Mouse (Mus musculus) ES-Bruce4 (cell line): ENCODE measurements around the gene Cubn. TPM values are rescaled to one million over a fixed set of nuclear protein-coding genes. Genes with fewer than 3 reads are reported as not detected.

Experiments
- H3K27ac ChIP-seq: 2 replicates; pipeline ENCODE4 v1.5.1; 2012; ENCODE audit warnings: low read length, inconsistent platforms; ENCODE audit not compliant: insufficient read depth
- H3K27me3 ChIP-seq: 2 replicates; pipeline ENCODE4 v1.6.1; 2012; ENCODE audit warnings: mild to moderate bottlenecking, low read length, inconsistent platforms; ENCODE audit not compliant: control insufficient read depth, poor library complexity, insufficient read depth, severe bottlenecking
- H3K36me3 ChIP-seq: 2 replicates; pipeline ENCODE4 v1.6.1; 2012; ENCODE audit warnings: inconsistent platforms, mild to moderate bottlenecking, low read length, moderate library complexity; ENCODE audit not compliant: control insufficient read depth, poor library complexity, insufficient read depth, severe bottlenecking
- H3K4me1 ChIP-seq: one replicate; pipeline ENCODE4 v1.8.1; 2011; ENCODE audit warnings: low read length; ENCODE audit not compliant: control insufficient read depth, insufficient read depth
- H3K4me3 ChIP-seq: 2 replicates; pipeline ENCODE4 v1.5.1; 2011; ENCODE audit warnings: low read depth, mild to moderate bottlenecking, low read length
- H3K9ac ChIP-seq: 2 replicates; pipeline ENCODE4 v1.6.1; 2012; ENCODE audit warnings: low read depth, mild to moderate bottlenecking, inconsistent platforms; ENCODE audit not compliant: poor library complexity, severe bottlenecking
- H3K9me3 ChIP-seq: replicated peaks from 2 replicates; pipeline ENCODE4 v1.6.1; 2012; ENCODE audit warnings: mild to moderate bottlenecking, low read length, inconsistent platforms; ENCODE audit not compliant: control insufficient read depth, poor library complexity, insufficient read depth, severe bottlenecking
- CTCF ChIP-seq: IDR thresholded peaks from one replicate; pipeline ENCODE4 v1.8.1; 2011; ENCODE audit warnings: low read depth, low read length
- EP300 ChIP-seq: IDR thresholded peaks from 2 replicates; pipeline ENCODE4 v1.6.1; 2011; ENCODE audit warnings: low read depth, low read length; ENCODE audit not compliant: insufficient read depth
- POLR2A ChIP-seq: IDR thresholded peaks from one replicate; pipeline ENCODE4 v1.8.1; 2011; ENCODE audit warnings: low read length; ENCODE audit not compliant: insufficient read depth
- polyA plus RNA-seq: library from polyadenylated mRNA; stranded (reverse); fragments of >200 nt; gene quantifications from 2 replicates; pipeline ENCODE4 v1.2.4, GENCODE M21; 2011; ENCODE audit warnings: low read depth; ENCODE audit not compliant: missing spikeins, insufficient read depth, insufficient read length

Gene Cubn
- polyA plus RNA-seq, 1 experiment, result 0.21 TPM

- H3K4me3 ChIP-seq, result no peak overlapping the region
- TF ChIP-seq POLR2A (no peak), EP300 (no peak), CTCF (no peak)
- no peaks in the 10 kb centered on the region for H3K36me3 ChIP-seq
- H3K9ac ChIP-seq, result no peak overlapping the region
- H3K27me3 ChIP-seq, result no peaks in the 10 kb centered on the region
- no peaks in the 10 kb centered on the region for H3K9me3 ChIP-seq
- H3K27ac ChIP-seq, result no peak overlapping the region
- H3K4me1 ChIP-seq, result no peaks in the 10 kb centered on the region
Measured at GRCm38 (mm10) chr2:13297733-13298132, 193.9 kb downstream of the Cubn start.

- no peak for TF ChIP-seq POLR2A
- TF ChIP-seq CTCF, result no peak
- Histone ChIP-seq H3K9ac (no peak overlapping the region), H3K9me3 (no peaks in the 10 kb centered on the region), H3K4me3 (no peak overlapping the region), H3K27me3 (no peaks in the 10 kb centered on the region), H3K4me1 (no peaks in the 10 kb centered on the region), H3K36me3 (no peaks in the 10 kb centered on the region), H3K27ac (no peak overlapping the region)
Measured at GRCm38 (mm10) chr2:13290661-13291060, 201.0 kb downstream of the Cubn start.

- no peak overlapping the region for H3K4me3 ChIP-seq
- H3K9me3 ChIP-seq, result no peaks in the 10 kb centered on the region
- no peaks in the 10 kb centered on the region for H3K4me1 ChIP-seq
- no peak overlapping the region for H3K9ac ChIP-seq
- no peaks in the 10 kb centered on the region for H3K27me3 ChIP-seq
- no peak overlapping the region for H3K27ac ChIP-seq
- TF ChIP-seq POLR2A (no peak), EP300 (no peak), CTCF (no peak)
- H3K36me3 ChIP-seq, result no peaks in the 10 kb centered on the region
Measured at GRCm38 (mm10) chr2:13290070-13290469, 201.5 kb downstream of the Cubn start.

GRCm38 (mm10) chr2:13278114-13278862 lies 213.3 kb downstream of the Cubn start:
- Histone ChIP-seq H3K9me3 (no peaks in the 10 kb centered on the region), H3K4me1 (no peaks in the 10 kb centered on the region), H3K36me3 (no peaks in the 10 kb centered on the region), H3K27ac (no peak overlapping the region), H3K27me3 (no peaks in the 10 kb centered on the region), H3K9ac (no peak overlapping the region), H3K4me3 (no peak overlapping the region)
- TF ChIP-seq EP300 (no peak), CTCF (peak; percentile 22)

GRCm38 (mm10) chr2:13275874-13276273 lies 215.7 kb downstream of the Cubn start:
- H3K36me3 ChIP-seq, result no peaks in the 10 kb centered on the region
- no peak overlapping the region for H3K9ac ChIP-seq

GRCm38 (mm10) chr2:13271165-13271957 lies 220.3 kb downstream of the Cubn start, which contains the start of gene Rsu1:
Gene Rsu1, minus strand, starts transcription at chr2:13271415.
- TF ChIP-seq EP300 (no peak), POLR2A (no peak), CTCF (no peak)
- Histone ChIP-seq H3K4me1 (no peaks in the 10 kb centered on the region), H3K9me3 (no peaks in the 10 kb centered on the region), H3K9ac (peak within 1 kb of the TSS; percentile 49), H3K4me3 (peak within 1 kb of the TSS; percentile 89), H3K27me3 (no peaks in the 10 kb centered on the region), H3K27ac (no peak within 1 kb of the TSS), H3K36me3 (no peaks in the 10 kb centered on the region)

More at GRCm38 (mm10) chr2:13275874-13276273, 215.7 kb downstream of the Cubn start:
- peak overlapping the region; percentile 14; the same call in 1 of the 2 replicates for H3K4me3 ChIP-seq
- peak; percentile 71 for TF ChIP-seq CTCF
- no peak for TF ChIP-seq POLR2A
- no peaks in the 10 kb centered on the region for H3K9me3 ChIP-seq
- no peaks in the 10 kb centered on the region for H3K27me3 ChIP-seq
- no peaks in the 10 kb centered on the region for H3K4me1 ChIP-seq
- no peak overlapping the region for H3K27ac ChIP-seq
